In the genomic region with DNA sequence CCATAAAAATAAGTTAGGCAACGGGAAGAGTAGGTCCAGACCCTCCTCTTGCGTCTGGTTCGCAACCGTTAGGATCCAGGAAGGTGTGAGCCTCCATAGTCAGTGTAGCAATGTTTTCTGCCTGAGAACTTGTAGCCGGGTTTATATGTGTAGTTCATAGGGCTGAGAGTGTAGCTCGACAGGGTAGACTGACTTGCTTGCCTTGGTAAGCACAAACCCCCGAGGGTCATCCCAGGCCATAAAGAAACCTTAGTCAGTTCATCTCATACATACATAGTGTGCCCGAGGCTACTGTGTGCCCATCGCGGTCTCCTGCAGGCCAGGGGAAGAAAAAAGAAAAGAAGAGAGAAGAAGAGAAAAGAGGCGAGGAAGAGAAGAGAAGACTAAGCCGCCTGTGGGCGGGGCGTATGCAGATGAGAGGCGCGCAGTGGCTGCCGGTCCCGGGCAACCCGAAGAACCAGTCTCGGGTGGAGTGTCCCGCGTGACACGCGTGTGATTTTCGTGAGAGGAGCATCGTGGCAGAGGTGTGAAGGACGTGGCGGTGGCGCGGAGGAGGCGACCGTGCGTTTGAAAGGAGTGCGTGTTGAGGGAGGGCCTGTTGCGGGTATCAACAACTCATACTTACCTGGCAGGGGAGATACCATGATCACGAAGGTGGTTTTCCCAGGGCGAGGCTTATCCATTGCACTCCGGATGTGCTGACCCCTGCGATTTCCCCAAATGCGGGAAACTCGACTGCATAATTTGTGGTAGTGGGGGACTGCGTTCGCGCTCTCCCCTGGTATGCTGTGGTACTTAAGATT, we compare ENCODE assay signal across 8 mouse cellular contexts. TPM values are rescaled to one million over a fixed set of nuclear protein-coding genes. Genes with fewer than 3 reads are reported as not detected.
DNase-seq lines count a peak whose midpoint lies in the region; ATAC-seq and TF ChIP-seq lines count a peak whose summit lies in the region.
"Not testable (repeated sequence)": the region's sequence is repeated elsewhere in the genome, so short reads cannot be mapped to it uniquely, and the experiment has no call there.

No protein-coding gene starts in this region.

- CTCF ChIA-PET in Patski (lab: Charles Lee): not testable (repeated sequence)

- POLR2A ChIA-PET in Patski (lab: Charles Lee): not testable (repeated sequence)

- not testable (repeated sequence) for H3K27me3 ChIP-seq in Patski; hindbrain, embryonic 14.5 days (ENCODE audit: control insufficient read depth, insufficient read depth, low read length); kidney, embryonic 16.5 days (ENCODE audit: insufficient read depth, low read length); liver, embryonic 15.5 days; midbrain, embryonic 14.5 days (ENCODE audit: control insufficient read depth, insufficient read depth, low read length); stomach, embryonic 15.5 days (replicated peaks)

- peak overlapping the region; percentile 38; the same call in 1 of the 2 replicates for H3K4me2 ChIP-seq in hindbrain, embryonic 14.5 days (replicated peaks)
- not testable (repeated sequence) for H3K4me2 ChIP-seq in kidney, embryonic 16.5 days (replicated peaks; ENCODE audit: low read depth, low read length); stomach, embryonic 15.5 days
- peak overlapping the region; percentile 37; the same call in 1 of the 2 replicates for H3K4me2 ChIP-seq in liver, embryonic 15.5 days
- H3K4me2 ChIP-seq in midbrain, embryonic 14.5 days (ENCODE audit: low read length): 0 out of 2 replicates have a peak overlapping the region, but pooled peaks have one; percentile 24

- H3K4me3 ChIP-seq in embryonic fibroblast, embryonic 13.5 days (ENCODE audit: insufficient read depth, low read length): peak overlapping the region; percentile 24; the same call in 1 of the 2 replicates
- H3K4me3 ChIP-seq in hindbrain, embryonic 14.5 days (replicated peaks; ENCODE audit: low read length): 0 out of 2 replicates have a peak overlapping the region, but pooled peaks have one; percentile 14
- H3K4me3 ChIP-seq in kidney, embryonic 16.5 days (ENCODE audit: low read length); liver, embryonic 15.5 days (replicated peaks); midbrain, embryonic 14.5 days (replicated peaks; ENCODE audit: low read depth, low read length); stomach, embryonic 15.5 days (replicated peaks): not testable (repeated sequence)

- DNase-seq in Patski (ENCODE audit: low read depth, low spot score); hindbrain, embryonic 14.5 days (ENCODE audit: low spot score); midbrain, embryonic 14.5 days: not testable (repeated sequence)

- TF ChIP-seq POLR2A in embryonic fibroblast, embryonic 13.5 days (IDR thresholded peaks at IDR 0.05; ENCODE audit: low read depth, low read length): not testable (repeated sequence)

- in situ Hi-C loops in Patski (cut with MboI; ENCODE audit: low pct_unique_long_range_greater_than_20kb): not testable (repeated sequence)

- not testable (repeated sequence) for H3K36me3 ChIP-seq in hindbrain, embryonic 14.5 days (replicated peaks; ENCODE audit: control insufficient read depth, insufficient read depth); kidney, embryonic 16.5 days (ENCODE audit: insufficient read depth, low read length); liver, embryonic 15.5 days (replicated peaks); midbrain, embryonic 14.5 days (ENCODE audit: control insufficient read depth, insufficient read depth, low read length); stomach, embryonic 15.5 days

- not testable (repeated sequence) for TF ChIP-seq CTCF in Patski (IDR thresholded peaks at IDR 0.05); embryonic fibroblast, embryonic 13.5 days (IDR thresholded peaks at IDR 0.05; ENCODE audit: borderline replicate concordance, insufficient read depth, low read length)

- not testable (repeated sequence) for H3K27ac ChIP-seq in embryonic fibroblast, embryonic 13.5 days (ENCODE audit: insufficient read depth, low read length); kidney, embryonic 16.5 days (ENCODE audit: low read length); liver, embryonic 15.5 days (replicated peaks); stomach, embryonic 15.5 days
- 0 out of 2 replicates have a peak overlapping the region, but pooled peaks have one; percentile 59 for H3K27ac ChIP-seq in hindbrain, embryonic 14.5 days
- H3K27ac ChIP-seq in midbrain, embryonic 14.5 days (replicated peaks; ENCODE audit: low read depth, low read length): 0 out of 2 replicates have a peak overlapping the region, but pooled peaks have one; percentile 49

- 0% methylated on average over 9 of the region's 44 CpGs for WGBS in hindbrain, embryonic 14.5 days
- 1% methylated on average over 9 of the region's 44 CpGs for WGBS in kidney, embryonic 16.5 days
- WGBS in liver, embryonic 15.5 days (ENCODE audit: insufficient replicate concordance): 2% methylated on average over 11 of the region's 44 CpGs
- WGBS in midbrain, embryonic 14.5 days: 0% methylated on average over 9 of the region's 44 CpGs
- WGBS in stomach, embryonic 15.5 days: under 1% methylated on average over 13 of the region's 44 CpGs

- not testable (repeated sequence) for H3K9ac ChIP-seq in hindbrain, embryonic 14.5 days; kidney, embryonic 16.5 days (replicated peaks; ENCODE audit: low read length); liver, embryonic 15.5 days; midbrain, embryonic 14.5 days (replicated peaks; ENCODE audit: low read length); stomach, embryonic 15.5 days

- peak; percentile 10 for ATAC-seq in Patski
- peak; percentile 7 for ATAC-seq in granulocyte monocyte progenitor cell, adult 5-6 weeks (replicated peaks; ENCODE audit: poor library complexity, severe bottlenecking)
- ATAC-seq in hindbrain, embryonic 14.5 days (ENCODE audit: low FRiP score): peak; percentile 81
- peak; percentile 81 for ATAC-seq in kidney, embryonic 16.5 days (ENCODE audit: low FRiP score, low TSS enrichment)
- peak; percentile 5; the same call in 1 of the 2 replicates for ATAC-seq in liver, embryonic 15.5 days (ENCODE audit: insufficient read depth)
- ATAC-seq in midbrain, embryonic 14.5 days (ENCODE audit: low FRiP score, low TSS enrichment): peak; percentile 82
- ATAC-seq in stomach, embryonic 15.5 days (ENCODE audit: insufficient read depth, low FRiP score, low read depth): peak; percentile 9

- H3K4me1 ChIP-seq in embryonic fibroblast, embryonic 13.5 days (ENCODE audit: control insufficient read depth, insufficient read depth, low read length); hindbrain, embryonic 14.5 days (replicated peaks; ENCODE audit: control insufficient read depth, insufficient read depth, low read length); kidney, embryonic 16.5 days (ENCODE audit: insufficient read depth, low read length); liver, embryonic 15.5 days (replicated peaks); midbrain, embryonic 14.5 days (ENCODE audit: control insufficient read depth, insufficient read depth, low read length); stomach, embryonic 15.5 days: not testable (repeated sequence)

- H3K9me3 ChIP-seq in hindbrain, embryonic 14.5 days (ENCODE audit: control insufficient read depth, low read length); kidney, embryonic 16.5 days (ENCODE audit: low read length); liver, embryonic 15.5 days (replicated peaks); midbrain, embryonic 14.5 days (ENCODE audit: control insufficient read depth, low read length); stomach, embryonic 15.5 days: not testable (repeated sequence)

RNA-seq across cellular contexts. Expression of a gene that starts 14.2 kb away (rescaled TPM):
- polyA plus RNA-seq in Patski (2021): 52.7 TPM
- polyA plus RNA-seq in embryonic fibroblast, embryonic 13.5 days (2011; ENCODE audit: insufficient read length, low read depth, missing spikeins): 43.6 and 53.1 TPM in 2 replicates
- 49.9 and 62.1 TPM in 2 replicates for total RNA-seq in granulocyte monocyte progenitor cell, adult 5-6 weeks (2014; fragmentation: Nextera tagmentation)
- 50.8 and 73.5 TPM in 2 replicates for total RNA-seq in granulocyte monocyte progenitor cell, adult 5-6 weeks (2017)
- polyA plus RNA-seq in hindbrain, embryonic 14.5 days (2014; fragmentation: Nextera tagmentation; extraction: Ambion mirVana): 64.4 and 78.5 TPM in 2 replicates
- 59.8 and 60.8 TPM in 2 replicates for polyA plus RNA-seq in kidney, embryonic 16.5 days (2015; fragmentation: Nextera tagmentation; extraction: Ambion mirVana)
- 32.2 and 36.2 TPM in 2 replicates for polyA plus RNA-seq in liver, embryonic 15.5 days (2015; fragmentation: Nextera tagmentation; extraction: Ambion mirVana)
- 85.0 and 103 TPM in 2 replicates for polyA plus RNA-seq in midbrain, embryonic 14.5 days (2014; fragmentation: Nextera tagmentation; extraction: Ambion mirVana)
- 56.1 and 60.4 TPM in 2 replicates for polyA plus RNA-seq in stomach, embryonic 15.5 days (2015; fragmentation: Nextera tagmentation; extraction: Ambion mirVana)

RNA-seq across cellular contexts. Expression of a gene that starts 53.5 kb away (rescaled TPM):
- 57.6 TPM for polyA plus RNA-seq in Patski (2021)
- 59.2 and 68.0 TPM in 2 replicates for polyA plus RNA-seq in embryonic fibroblast, embryonic 13.5 days (2011; ENCODE audit: insufficient read length, low read depth, missing spikeins)
- total RNA-seq in granulocyte monocyte progenitor cell, adult 5-6 weeks (2014; fragmentation: Nextera tagmentation): 203 and 212 TPM in 2 replicates
- 155 and 195 TPM in 2 replicates for total RNA-seq in granulocyte monocyte progenitor cell, adult 5-6 weeks (2017)
- polyA plus RNA-seq in hindbrain, embryonic 14.5 days (2014; fragmentation: Nextera tagmentation; extraction: Ambion mirVana): 206 and 209 TPM in 2 replicates
- 203 and 212 TPM in 2 replicates for polyA plus RNA-seq in kidney, embryonic 16.5 days (2015; fragmentation: Nextera tagmentation; extraction: Ambion mirVana)
- 76.4 and 80.3 TPM in 2 replicates for polyA plus RNA-seq in liver, embryonic 15.5 days (2015; fragmentation: Nextera tagmentation; extraction: Ambion mirVana)
- polyA plus RNA-seq in midbrain, embryonic 14.5 days (2014; fragmentation: Nextera tagmentation; extraction: Ambion mirVana): 185 and 200 TPM in 2 replicates
- polyA plus RNA-seq in stomach, embryonic 15.5 days (2015; fragmentation: Nextera tagmentation; extraction: Ambion mirVana): 218 and 229 TPM in 2 replicates

Comparison
In these comparisons a context has a peak if more than half of its experiments do, and no peak if none do; other contexts are left out.
1. ATAC-seq: peak in every context shown above with its lines; median percentile 82 in midbrain, embryonic 14.5 days; 81 in hindbrain, embryonic 14.5 days; 81 in kidney, embryonic 16.5 days; 10 in Patski; 9 in stomach, embryonic 15.5 days; 7 in granulocyte monocyte progenitor cell, adult 5-6 weeks; 5 in liver, embryonic 15.5 days.